Mouse (Mus musculus): ENCODE results near the gene Slc25a41. TPM values are rescaled to one million over a fixed set of nuclear protein-coding genes. Genes with fewer than 3 reads are reported as not detected.
A peak's percentile ranks its signal among the peaks of the same experiment; 100 is the strongest.

The Slc25a41 gene
- polyA plus RNA-seq, 1 experiment from 2014 or later, result not detected

- Histone ChIP-seq H3K4me3 (ENCODE audit: low read depth, low read length) (no peak overlapping the region), H3K27me3 (ENCODE audit: control insufficient read depth, insufficient read depth, low read depth, low read length) (no peaks in the 10 kb centered on the region), H3K9ac (ENCODE audit: low read depth, low read length) (no peak overlapping the region), H3K4me1 (ENCODE audit: control insufficient read depth, insufficient read depth, low read length) (peaks cover 14% of the 10 kb centered on the region), H3K4me2 (ENCODE audit: low read length) (no peak overlapping the region), H3K9me3 (replicated peaks; ENCODE audit: control insufficient read depth, low read length, poor library complexity, severe bottlenecking) (no peaks in the 10 kb centered on the region), H3K36me3 (ENCODE audit: control insufficient read depth, insufficient read depth, low read length) (peaks cover 33% of the 10 kb centered on the region), H3K27ac (ENCODE audit: low read length) (no peak overlapping the region)
- WGBS, result 94% methylated on average over 13 of the region's 13 CpGs
- ATAC-seq, result no peak
Observed at GRCm38 (mm10) chr17:57007137-57007905, 34.1 kb downstream of the Slc25a41 start.

- Histone ChIP-seq H3K4me3 (ENCODE audit: low read depth, low read length) (no peak overlapping the region), H3K27me3 (ENCODE audit: control insufficient read depth, insufficient read depth, low read depth, low read length) (no peaks in the 10 kb centered on the region), H3K9ac (ENCODE audit: low read depth, low read length) (no peak overlapping the region), H3K9me3 (replicated peaks; ENCODE audit: control insufficient read depth, low read length, poor library complexity, severe bottlenecking) (no peaks in the 10 kb centered on the region), H3K4me2 (ENCODE audit: low read length) (no peak overlapping the region), H3K36me3 (ENCODE audit: control insufficient read depth, insufficient read depth, low read length) (peaks cover 33% of the 10 kb centered on the region), H3K27ac (ENCODE audit: low read length) (no peak overlapping the region), H3K4me1 (ENCODE audit: control insufficient read depth, insufficient read depth, low read length) (no peaks in the 10 kb centered on the region)
- ATAC-seq, result no peak
- WGBS, result 98% methylated on average over 7 of the region's 7 CpGs
Observed at GRCm38 (mm10) chr17:57003994-57004393, 37.5 kb downstream of the Slc25a41 start.

- peaks cover 24% of the 10 kb centered on the region for H3K36me3 ChIP-seq (ENCODE audit: control insufficient read depth, insufficient read depth, low read length)
- no peak overlapping the region for H3K9ac ChIP-seq (ENCODE audit: low read depth, low read length)
- H3K4me1 ChIP-seq (ENCODE audit: control insufficient read depth, insufficient read depth, low read length), result peaks cover 7% of the 10 kb centered on the region
- no peak overlapping the region for H3K27ac ChIP-seq (ENCODE audit: low read length)
- H3K27me3 ChIP-seq (ENCODE audit: control insufficient read depth, insufficient read depth, low read depth, low read length), result no peaks in the 10 kb centered on the region
- H3K9me3 ChIP-seq (replicated peaks; ENCODE audit: control insufficient read depth, low read length, poor library complexity, severe bottlenecking), result no peaks in the 10 kb centered on the region
- H3K4me2 ChIP-seq (ENCODE audit: low read length), result no peak overlapping the region
- no peak overlapping the region for H3K4me3 ChIP-seq (ENCODE audit: low read depth, low read length)
- ATAC-seq, result no peak
- 80% methylated on average over 8 of the region's 8 CpGs for WGBS
Observed at GRCm38 (mm10) chr17:57001228-57001627, 40.2 kb downstream of the Slc25a41 start.

- Histone ChIP-seq H3K4me2 (ENCODE audit: low read length) (no peak within 1 kb of the TSS), H3K36me3 (ENCODE audit: control insufficient read depth, insufficient read depth, low read length) (peaks cover 25% of the 10 kb centered on the region), H3K4me1 (ENCODE audit: control insufficient read depth, insufficient read depth, low read length) (peaks cover 7% of the 10 kb centered on the region), H3K27ac (ENCODE audit: low read length) (no peak within 1 kb of the TSS), H3K4me3 (ENCODE audit: low read depth, low read length) (no peak within 1 kb of the TSS), H3K9me3 (replicated peaks; ENCODE audit: control insufficient read depth, low read length, poor library complexity, severe bottlenecking) (no peaks in the 10 kb centered on the region), H3K27me3 (ENCODE audit: control insufficient read depth, insufficient read depth, low read depth, low read length) (no peaks in the 10 kb centered on the region), H3K9ac (ENCODE audit: low read depth, low read length) (no peak within 1 kb of the TSS)
- WGBS, result 89% methylated on average over 9 of the region's 9 CpGs
- ATAC-seq, result no peak
Observed at GRCm38 (mm10) chr17:56999968-57000609, 41.4 kb downstream of the Slc25a41 start, which contains the start of gene Pspn. TSS of gene Pspn (minus strand) at chr17:57000018.

DNA sequence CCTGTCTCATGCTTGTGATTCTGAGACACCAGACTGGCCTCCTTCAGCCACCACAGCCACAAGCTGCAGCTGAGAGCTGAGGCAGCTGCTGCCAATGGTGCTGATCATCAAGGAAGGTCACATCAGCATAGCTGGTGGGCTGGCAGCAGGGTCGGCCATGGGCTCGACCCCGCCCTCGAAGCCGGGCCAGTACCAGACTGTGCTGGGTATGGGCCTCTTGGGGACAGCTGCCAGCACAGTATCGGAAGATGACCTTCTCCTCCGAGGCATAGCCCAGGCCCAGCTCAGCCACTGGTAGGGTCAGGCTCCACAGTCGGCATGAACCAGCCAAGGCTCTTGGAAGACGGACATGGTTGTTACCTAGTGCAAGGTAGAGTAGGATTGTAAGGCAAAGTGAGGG lies 42.0 kb downstream of the Slc25a41 start:
- Histone ChIP-seq H3K27me3 (ENCODE audit: control insufficient read depth, insufficient read depth, low read depth, low read length) (no peaks in the 10 kb centered on the region), H3K36me3 (ENCODE audit: control insufficient read depth, insufficient read depth, low read length) (peaks cover 24% of the 10 kb centered on the region), H3K27ac (ENCODE audit: low read length) (no peak overlapping the region), H3K4me2 (ENCODE audit: low read length) (no peak overlapping the region), H3K4me1 (ENCODE audit: control insufficient read depth, insufficient read depth, low read length) (peaks cover 7% of the 10 kb centered on the region), H3K9ac (ENCODE audit: low read depth, low read length) (no peak overlapping the region), H3K4me3 (ENCODE audit: low read depth, low read length) (no peak overlapping the region), H3K9me3 (replicated peaks; ENCODE audit: control insufficient read depth, low read length, poor library complexity, severe bottlenecking) (no peaks in the 10 kb centered on the region)
- 92% methylated on average over 9 of the region's 9 CpGs for WGBS
- ATAC-seq, result no peak

- Histone ChIP-seq H3K27ac (ENCODE audit: low read length) (peak within 1 kb of the TSS; percentile 78), H3K9ac (ENCODE audit: low read depth, low read length) (peak within 1 kb of the TSS; percentile 66), H3K27me3 (ENCODE audit: control insufficient read depth, insufficient read depth, low read depth, low read length) (no peaks in the 10 kb centered on the region), H3K9me3 (replicated peaks; ENCODE audit: control insufficient read depth, low read length, poor library complexity, severe bottlenecking) (no peaks in the 10 kb centered on the region), H3K36me3 (ENCODE audit: control insufficient read depth, insufficient read depth, low read length) (peaks cover 21% of the 10 kb centered on the region), H3K4me2 (ENCODE audit: low read length) (peak within 1 kb of the TSS; percentile 78), H3K4me1 (ENCODE audit: control insufficient read depth, insufficient read depth, low read length) (peaks cover 7% of the 10 kb centered on the region), H3K4me3 (ENCODE audit: low read depth, low read length) (peak within 1 kb of the TSS; percentile 67)
- ATAC-seq, result peak; percentile 97
- 0% methylated on average over 38 of the region's 38 CpGs for WGBS
Observed at GRCm38 (mm10) chr17:56997029-56997667, 44.3 kb downstream of the Slc25a41 start, which contains the start of gene Alkbh7. TSS of gene Alkbh7 (plus strand) at chr17:56997339.

DNA sequence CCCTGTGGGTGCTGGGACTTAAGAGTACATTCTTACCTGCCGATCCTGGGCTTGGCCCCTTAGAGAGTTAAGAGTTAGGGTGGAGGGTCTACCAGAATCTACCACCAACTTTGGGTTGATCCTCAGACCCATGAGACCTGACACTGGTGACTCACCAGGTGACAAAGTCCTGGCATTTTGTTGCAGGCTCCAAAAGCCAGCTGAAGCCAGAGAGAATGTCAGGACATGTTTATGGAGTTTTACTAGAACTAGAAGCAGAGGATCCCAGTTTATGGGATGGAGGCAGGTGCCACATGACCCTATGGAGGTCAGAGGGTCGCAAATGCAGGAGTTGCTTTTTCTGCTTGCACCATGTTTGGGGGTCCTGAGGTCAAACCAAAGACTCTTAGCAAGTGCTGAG lies 44.9 kb downstream of the Slc25a41 start:
- Histone ChIP-seq H3K36me3 (ENCODE audit: control insufficient read depth, insufficient read depth, low read length) (peaks cover 21% of the 10 kb centered on the region), H3K9me3 (replicated peaks; ENCODE audit: control insufficient read depth, low read length, poor library complexity, severe bottlenecking) (no peaks in the 10 kb centered on the region), H3K27ac (ENCODE audit: low read length) (0 out of 2 replicates have a peak overlapping the region, but pooled peaks have one; percentile 78), H3K4me3 (ENCODE audit: low read depth, low read length) (peak overlapping the region; percentile 67; the same call in 1 of the 2 replicates), H3K4me1 (ENCODE audit: control insufficient read depth, insufficient read depth, low read length) (peaks cover 7% of the 10 kb centered on the region), H3K9ac (ENCODE audit: low read depth, low read length) (no peak overlapping the region), H3K27me3 (ENCODE audit: control insufficient read depth, insufficient read depth, low read depth, low read length) (no peaks in the 10 kb centered on the region), H3K4me2 (ENCODE audit: low read length) (peak overlapping the region; percentile 78; the same call in 1 of the 2 replicates)
- peak; percentile 0; the same call in 1 of the 2 replicates for ATAC-seq
- 82% methylated on average over 2 of the region's 2 CpGs for whole genome bisulfite sequencing

DNA sequence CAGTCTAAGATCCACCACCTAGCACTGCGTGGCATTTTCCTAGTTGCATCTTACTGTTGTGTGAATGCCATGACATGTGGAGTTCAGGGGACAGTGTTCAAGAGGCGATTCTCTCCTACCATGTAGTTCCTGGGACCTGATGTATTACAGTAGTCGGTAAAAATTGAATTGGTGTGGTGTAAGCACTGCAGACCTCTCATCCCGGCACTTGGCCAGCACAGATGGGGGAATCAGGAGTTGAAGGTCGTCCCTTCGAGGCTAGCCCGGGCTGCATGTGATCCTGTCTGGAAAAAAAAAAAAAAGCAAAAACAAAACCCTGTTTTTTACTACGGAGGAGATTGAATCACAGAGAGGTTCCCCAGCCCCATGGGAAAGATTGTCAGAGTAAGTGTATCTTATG lies 46.4 kb downstream of the Slc25a41 start:
- Histone ChIP-seq H3K9me3 (replicated peaks; ENCODE audit: control insufficient read depth, low read length, poor library complexity, severe bottlenecking) (no peaks in the 10 kb centered on the region), H3K27ac (ENCODE audit: low read length) (no peak overlapping the region), H3K27me3 (ENCODE audit: control insufficient read depth, insufficient read depth, low read depth, low read length) (no peaks in the 10 kb centered on the region), H3K4me1 (ENCODE audit: control insufficient read depth, insufficient read depth, low read length) (peaks cover 13% of the 10 kb centered on the region), H3K36me3 (ENCODE audit: control insufficient read depth, insufficient read depth, low read length) (peaks cover 21% of the 10 kb centered on the region), H3K9ac (ENCODE audit: low read depth, low read length) (no peak overlapping the region), H3K4me2 (ENCODE audit: low read length) (no peak overlapping the region), H3K4me3 (ENCODE audit: low read depth, low read length) (no peak overlapping the region)
- 89% methylated on average over 8 of the region's 8 CpGs for WGBS
- ATAC-seq, result no peak

Data from midbrain, embryonic 16.5 days (tissue).